Mouse (Mus musculus): ENCODE results near the gene Omp.

- TF ChIP-seq CTCF (IDR thresholded peaks at IDR 0.05; ENCODE audit: insufficient read depth, low read depth, low read length) (no peak), POLR2A (IDR thresholded peaks at IDR 0.05; ENCODE audit: insufficient read depth, low read depth, low read length) (no peak)
Observed at GRCm38 (mm10) chr7:98194026-98194792, 48.9 kb upstream of the Omp start.

Data from olfactory bulb, adult 2 months (tissue).